Mouse (Mus musculus) heart, adult 10 weeks (tissue): ENCODE results near the gene G6pc2. TPM values are rescaled to one million over a fixed set of nuclear protein-coding genes. Genes with fewer than 3 reads are reported as not detected.

ENCODE experiments used
- polyA plus RNA-seq: library from polyadenylated mRNA; stranded (reverse); fragments of 350-450 nt; fragmentation: Illumina TruSeq; extraction: RNeasy Lipid Tissue Mini Kit (QIAGEN cat#74804); gene quantifications from one replicate; pipeline ENCODE4 v1.2.3, GENCODE M21; 2014; ENCODE audit warnings: low read depth, low replicate concordance

The G6pc2 gene
- polyA plus RNA-seq, result not detected

DNA sequence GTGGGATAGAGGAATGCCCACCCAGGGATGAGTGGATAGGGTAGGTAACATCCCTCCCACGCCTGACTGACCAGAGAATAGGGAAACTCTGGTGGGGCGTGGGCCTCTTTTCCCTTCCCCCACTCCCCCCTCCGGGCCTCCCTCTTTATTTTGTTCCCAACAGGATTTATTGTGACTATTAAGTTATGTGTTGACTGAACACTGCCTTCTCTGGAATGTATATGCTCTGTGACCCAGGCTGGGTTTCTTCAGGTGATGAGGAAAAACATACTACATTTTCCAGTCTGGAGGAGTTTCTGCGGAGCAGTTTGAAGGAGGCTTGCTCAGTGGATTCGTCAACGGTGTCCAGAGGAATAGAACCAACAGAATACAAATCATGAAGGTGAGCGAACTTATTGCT, at the start of gene G6pc2:
Gene G6pc2 (plus strand): TSS at position 301 of the 400 bp plus-strand sequence.

GRCm38 (mm10) chr2:69205791-69206351, 5.0 kb upstream of the G6pc2 start, which contains the start of gene Spc25:
TSS of gene Spc25 (minus strand) at chr2:69206194.

Other genes with a start within 250 kb of the G6pc2 start
- gene Nostrin, start 75.3 kb upstream of the G6pc2 start, polyA plus RNA-seq, result 8.5 TPM
- 0.81 TPM for gene Spc25, start 4.9 kb upstream of the G6pc2 start, polyA plus RNA-seq
- gene Abcb11, start 131.5 kb downstream of the G6pc2 start, polyA plus RNA-seq, result not detected
- gene Dhrs9, start 169.4 kb downstream of the G6pc2 start, polyA plus RNA-seq, result 0.16 TPM